In the genomic region with DNA sequence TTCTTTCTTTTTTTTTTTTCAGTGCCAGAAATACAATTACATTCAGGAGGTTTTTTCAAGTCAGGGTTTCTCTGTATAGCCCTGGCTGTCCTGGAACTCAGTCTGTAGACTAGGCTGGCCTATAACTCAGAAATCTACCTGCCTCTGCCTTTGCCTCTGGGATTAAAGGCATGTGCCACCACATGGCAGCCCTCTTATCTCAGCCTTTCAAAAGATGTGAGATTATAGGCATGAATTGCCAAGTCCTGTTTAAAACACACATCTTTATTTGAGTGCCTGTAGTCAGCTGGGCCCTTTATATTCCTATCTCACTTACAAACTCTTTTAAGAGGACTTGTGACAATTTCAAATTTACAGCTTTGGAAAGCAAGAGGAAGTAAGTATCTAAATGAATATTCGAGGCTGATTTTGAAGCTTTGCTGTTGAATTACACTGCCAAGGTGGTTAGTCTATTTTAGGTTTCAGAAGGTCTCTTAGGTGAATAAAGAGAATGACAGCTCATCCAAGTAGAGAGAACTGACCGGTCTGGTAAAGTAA, we compare ENCODE assay signal across 1 mouse cellular context.
TF ChIP-seq lines count a peak whose summit lies in the region.

No protein-coding gene starts in this region.

TF ChIP-seq in MEL, 35 proteins besides CTCF, POLR2A, EP300 and RAD21 (continued from another document):
- TF ChIP-seq UBTF (IDR thresholded peaks at IDR 0.05; ENCODE audit: borderline replicate concordance, insufficient read depth, low read depth, low read length) (no peak), SMC3 (IDR thresholded peaks at IDR 0.05; ENCODE audit: low read depth, low read length) (no peak), POLR2AphosphoS5 (IDR thresholded peaks at IDR 0.05; ENCODE audit: borderline replicate concordance, low read depth, low read length) (no peak), MAFK (IDR thresholded peaks at IDR 0.05; ENCODE audit: borderline replicate concordance, low read depth, low read length) (no peak), GATA1 (IDR thresholded peaks at IDR 0.05; ENCODE audit: low read depth, low read length) (peak; percentile 24; the same call in 1 of the 2 replicates), ZKSCAN1 (IDR thresholded peaks at IDR 0.05; ENCODE audit: low read depth, low read length) (no peak), BHLHE40 (IDR thresholded peaks at IDR 0.05; ENCODE audit: borderline replicate concordance, low read depth, low read length) (peak; percentile 20; the same call in 1 of the 2 replicates), JUND (IDR thresholded peaks at IDR 0.05; ENCODE audit: low read depth, low read length) (no peak), ZNF384 (IDR thresholded peaks at IDR 0.05; ENCODE audit: low read depth, low read length) (no peak), RCOR1 (IDR thresholded peaks at IDR 0.05; ENCODE audit: low read depth, low read length) (peak; percentile 29; the same call in 1 of the 2 replicates), ZMIZ1 (IDR thresholded peaks at IDR 0.05; ENCODE audit: low read depth, low read length) (no peak), TAL1 (IDR thresholded peaks at IDR 0.05; ENCODE audit: low read length) (no peak), NELFE (IDR thresholded peaks at IDR 0.05; ENCODE audit: low read depth, low read length) (no peak; the same call in 1 of the 2 replicates), CHD2 (IDR thresholded peaks at IDR 0.05; ENCODE audit: low read length) (no peak), TBP (IDR thresholded peaks at IDR 0.05; ENCODE audit: low read depth, low read length) (no peak), MXI1 (IDR thresholded peaks at IDR 0.05; ENCODE audit: low read depth, low read length) (0 out of 2 replicates have a peak, but pooled peaks have one; percentile 24), MYC (IDR thresholded peaks at IDR 0.05; ENCODE audit: low read depth, low read length) (peak; percentile 87), ELF1 (IDR thresholded peaks at IDR 0.05; ENCODE audit: low read depth, low read length) (no peak), KAT2A (conservative IDR thresholded peaks at IDR 0.05; ENCODE audit: low read depth, low read length) (no peak), HCFC1 (IDR thresholded peaks at IDR 0.05; ENCODE audit: low read depth, low read length) (no peak), NRF1 (IDR thresholded peaks at IDR 0.05; ENCODE audit: insufficient read depth, low read depth, low read length, poor library complexity, severe bottlenecking) (no peak), POLR2AphosphoS2 (IDR thresholded peaks at IDR 0.05; ENCODE audit: low read length) (no peak), CHD1 (IDR thresholded peaks at IDR 0.05; ENCODE audit: low read depth, low read length) (0 out of 2 replicates have a peak, but pooled peaks have one; percentile 60), MYB (IDR thresholded peaks at IDR 0.05; ENCODE audit: low read depth, low read length) (no peak), TCF12 (IDR thresholded peaks at IDR 0.05; ENCODE audit: low read depth, low read length) (peak; percentile 32; the same call in 1 of the 2 replicates), E2F4 (IDR thresholded peaks at IDR 0.05; ENCODE audit: borderline replicate concordance, low read depth, low read length) (no peak), MAX (IDR thresholded peaks at IDR 0.05; ENCODE audit: low read length) (peak; percentile 68), USF1 (IDR thresholded peaks at IDR 0.05; ENCODE audit: low read depth, low read length) (no peak; the same call in 1 of the 2 replicates), GABPA (IDR thresholded peaks at IDR 0.05; ENCODE audit: low read depth, low read length) (no peak), ZC3H11A (IDR thresholded peaks at IDR 0.05; ENCODE audit: low read depth, low read length) (no peak)
